Mouse (Mus musculus) MEL (cell line): Measurements from ENCODE around the gene Rab11fip3. TPM values are rescaled to one million over a fixed set of nuclear protein-coding genes. Genes with fewer than 3 reads are reported as not detected.
A peak's percentile ranks its signal among the peaks of the same experiment; 100 is the strongest.

Experiments used
- DNase-seq: peaks from one replicate; pipeline ENCODE4 v3.0.0; 2011; ENCODE audit warnings: low read depth, low spot score
- H3K27ac ChIP-seq: 2 replicates; pipeline ENCODE4 v1.5.1; 2012; ENCODE audit warnings: low read depth, mild to moderate bottlenecking, control low read depth, low read length, moderate library complexity; ENCODE audit not compliant: control insufficient read depth
- H3K27me3 ChIP-seq, 2 experiments: fragments of 150-350 bp in 1 of 2; sonication (generic) in 1 of 2; 2 replicates each; pipeline ENCODE4 v1.6.1; 2012; ENCODE audit warnings: low read length in 2 of 2, mild to moderate bottlenecking in 2 of 2, improper control_type of control experiment in 1 of 2, moderate library complexity in 1 of 2; ENCODE audit not compliant: insufficient read depth in 2 of 2, control insufficient read depth in 1 of 2
- H3K36me3 ChIP-seq, 2 experiments: 2 replicates each; pipeline ENCODE4 v1.6.1; 2012 to 2014; ENCODE audit warnings: low read length in 2 of 2, improper control_type of control experiment in 1 of 2, inconsistent platforms in 1 of 2, mild to moderate bottlenecking in 1 of 2; ENCODE audit not compliant: insufficient read depth in 2 of 2, control insufficient read depth in 1 of 2
- H3K4me1 ChIP-seq, 2 experiments: fragments of 150-350 bp in 1 of 2; sonication (generic) in 1 of 2; 2 replicates each; pipeline ENCODE4 v1.6.1; 2012; ENCODE audit warnings: low read length in 2 of 2, improper control_type of control experiment in 1 of 2, mild to moderate bottlenecking in 1 of 2; ENCODE audit not compliant: insufficient read depth in 2 of 2, control insufficient read depth in 1 of 2
- H3K4me3 ChIP-seq, 2 experiments: fragments of 150-350 bp in 1 of 2; sonication (generic) in 1 of 2; 2 replicates each; pipeline ENCODE4 v1.5.1; 2012; ENCODE audit warnings: low read depth in 2 of 2, low read length in 2 of 2, mild to moderate bottlenecking in 2 of 2, moderate library complexity in 2 of 2, control low read depth in 1 of 2, improper control_type of control experiment in 1 of 2; ENCODE audit not compliant: control insufficient read depth in 1 of 2, insufficient read depth in 1 of 2
- H3K79me2 ChIP-seq: 2 replicates; pipeline ENCODE4 v1.6.1; 2012; ENCODE audit warnings: mild to moderate bottlenecking, low read length, moderate library complexity; ENCODE audit not compliant: control insufficient read depth, poor library complexity, insufficient read depth
- H3K9ac ChIP-seq: 2 replicates; pipeline ENCODE4 v1.6.1; 2012; ENCODE audit warnings: low read depth, mild to moderate bottlenecking, control low read depth, low read length, moderate library complexity; ENCODE audit not compliant: control insufficient read depth, poor library complexity, severe bottlenecking
- H3K9me3 ChIP-seq: fragments of 150-350 bp; sonication (generic); replicated peaks from 2 replicates; pipeline ENCODE4 v1.6.1; 2012; ENCODE audit warnings: mild to moderate bottlenecking, low read length, improper control_type of control experiment, moderate library complexity; ENCODE audit not compliant: insufficient read depth
- BHLHE40 ChIP-seq: IDR thresholded peaks from 2 replicates; pipeline ENCODE4 v1.6.1; 2012; ENCODE audit warnings: low read depth, mild to moderate bottlenecking, inconsistent platforms, low read length, improper control_type of control experiment, borderline replicate concordance
- CTCF ChIP-seq, 3 experiments: IDR thresholded peaks in 2 of 3; conservative IDR thresholded peaks in 1 of 3; 2 replicates each; pipeline ENCODE4 v1.5.1; 2011 to 2012; ENCODE audit warnings: low read length in 3 of 3, low read depth in 2 of 3, mild to moderate bottlenecking in 2 of 3, improper control_type of control experiment in 1 of 3, inconsistent platforms in 1 of 3, mixed read lengths in 1 of 3, moderate library complexity in 1 of 3; ENCODE audit not compliant: control insufficient read depth in 1 of 3, insufficient read depth in 1 of 3, poor library complexity in 1 of 3, severe bottlenecking in 1 of 3
- ELF1 ChIP-seq: IDR thresholded peaks from 2 replicates; pipeline ENCODE4 v1.6.1; 2014; ENCODE audit warnings: low read depth, mild to moderate bottlenecking, inconsistent platforms, low read length, improper control_type of control experiment, moderate library complexity
- ETS1 ChIP-seq: IDR thresholded peaks from 2 replicates; pipeline ENCODE4 v1.6.1; 2012; ENCODE audit warnings: low read depth, mild to moderate bottlenecking, inconsistent platforms, low read length, improper control_type of control experiment, moderate library complexity
- GABPA ChIP-seq: IDR thresholded peaks from 2 replicates; pipeline ENCODE4 v1.6.1; 2012; ENCODE audit warnings: low read depth, mild to moderate bottlenecking, inconsistent platforms, low read length, improper control_type of control experiment, moderate library complexity
- GATA1 ChIP-seq: IDR thresholded peaks from 2 replicates; pipeline ENCODE4 v1.6.1; 2011; ENCODE audit warnings: low read depth, low read length, improper control_type of control experiment
- MAFK ChIP-seq: IDR thresholded peaks from 2 replicates; pipeline ENCODE4 v1.6.1; 2011; ENCODE audit warnings: low read depth, mild to moderate bottlenecking, low read length, improper control_type of control experiment, borderline replicate concordance
- MAX ChIP-seq: IDR thresholded peaks from 2 replicates; pipeline ENCODE4 v1.6.1; 2011; ENCODE audit warnings: low read length, improper control_type of control experiment
- MAZ ChIP-seq: IDR thresholded peaks from 2 replicates; pipeline ENCODE4 v1.6.1; 2012; ENCODE audit warnings: low read depth, mild to moderate bottlenecking, inconsistent platforms, low read length, improper control_type of control experiment
- MXI1 ChIP-seq: IDR thresholded peaks from 2 replicates; pipeline ENCODE4 v1.6.1; 2011; ENCODE audit warnings: mild to moderate bottlenecking, low read depth, low read length, improper control_type of control experiment
- MYC ChIP-seq: IDR thresholded peaks from 2 replicates; pipeline ENCODE4 v1.6.1; 2011; ENCODE audit warnings: low read depth, mild to moderate bottlenecking, low read length, improper control_type of control experiment, moderate library complexity
- NELFE ChIP-seq: IDR thresholded peaks from 2 replicates; pipeline ENCODE4 v1.6.1; 2011; ENCODE audit warnings: low read depth, low read length, improper control_type of control experiment
- NRF1 ChIP-seq: IDR thresholded peaks from 2 replicates; pipeline ENCODE4 v1.6.1; 2014; ENCODE audit warnings: low read depth, mild to moderate bottlenecking, inconsistent platforms, low read length, improper control_type of control experiment, moderate library complexity; ENCODE audit not compliant: poor library complexity, insufficient read depth, severe bottlenecking
- POLR2A ChIP-seq, 2 experiments: IDR thresholded peaks; 2 replicates each; pipeline ENCODE4 v1.6.1; 2011 to 2012; ENCODE audit warnings: low read length in 2 of 2, mild to moderate bottlenecking in 2 of 2, control low read depth in 1 of 2, improper control_type of control experiment in 1 of 2, low read depth in 1 of 2, moderate library complexity in 1 of 2; ENCODE audit not compliant: control insufficient read depth in 1 of 2, insufficient read depth in 1 of 2, poor library complexity in 1 of 2
- POLR2AphosphoS5 ChIP-seq: IDR thresholded peaks from 2 replicates; pipeline ENCODE4 v1.6.1; 2012; ENCODE audit warnings: low read depth, borderline replicate concordance, mild to moderate bottlenecking, inconsistent platforms, low read length, moderate library complexity, mixed read lengths
- RAD21 ChIP-seq: IDR thresholded peaks from 2 replicates; pipeline ENCODE4 v1.6.1; 2011; ENCODE audit warnings: mild to moderate bottlenecking, low read depth, low read length, improper control_type of control experiment
- SIN3A ChIP-seq: IDR thresholded peaks from 2 replicates; pipeline ENCODE4 v1.6.1; 2012; ENCODE audit warnings: low read length, improper control_type of control experiment, inconsistent platforms
- TAL1 ChIP-seq: IDR thresholded peaks from 2 replicates; pipeline ENCODE4 v1.6.1; 2012; ENCODE audit warnings: mild to moderate bottlenecking, inconsistent platforms, low read length, moderate library complexity, mixed read lengths
- TBP ChIP-seq: IDR thresholded peaks from 2 replicates; pipeline ENCODE4 v1.8.0; 2011; ENCODE audit warnings: low read depth, low read length, improper control_type of control experiment
- TCF12 ChIP-seq: IDR thresholded peaks from 2 replicates; pipeline ENCODE4 v1.6.1; 2014; ENCODE audit warnings: low read depth, mild to moderate bottlenecking, inconsistent platforms, low read length, improper control_type of control experiment, moderate library complexity
- ZKSCAN1 ChIP-seq: IDR thresholded peaks from 2 replicates; pipeline ENCODE4 v1.6.1; 2012; ENCODE audit warnings: low read depth, mild to moderate bottlenecking, inconsistent platforms, low read length, improper control_type of control experiment, moderate library complexity
- polyA plus RNA-seq, 2 experiments: library from polyadenylated mRNA; stranded (reverse) in 1 of 2; unstranded in 1 of 2; fragments of >175 nt in 1 of 2; fragments of >200 nt in 1 of 2; gene quantifications; 2 replicates each; pipeline versions ENCODE4 v1.2.1 to v1.2.4; 2012; ENCODE audit warnings: low replicate concordance in 2 of 2, low read depth in 1 of 2; ENCODE audit not compliant: insufficient read length in 2 of 2, insufficient read depth in 1 of 2, missing spikeins in 1 of 2
- total RNA-seq: library from RNA; depleted of rRNA; stranded (reverse); fragments of 300-350 nt; gene quantifications from 2 replicates; pipeline ENCODE4 v1.2.3, GENCODE M21; 2012

Rab11fip3 gene
- total and polyA plus RNA-seq, 3 experiments, result 3.2 to 18.9 TPM; not detected in 1

DNA sequence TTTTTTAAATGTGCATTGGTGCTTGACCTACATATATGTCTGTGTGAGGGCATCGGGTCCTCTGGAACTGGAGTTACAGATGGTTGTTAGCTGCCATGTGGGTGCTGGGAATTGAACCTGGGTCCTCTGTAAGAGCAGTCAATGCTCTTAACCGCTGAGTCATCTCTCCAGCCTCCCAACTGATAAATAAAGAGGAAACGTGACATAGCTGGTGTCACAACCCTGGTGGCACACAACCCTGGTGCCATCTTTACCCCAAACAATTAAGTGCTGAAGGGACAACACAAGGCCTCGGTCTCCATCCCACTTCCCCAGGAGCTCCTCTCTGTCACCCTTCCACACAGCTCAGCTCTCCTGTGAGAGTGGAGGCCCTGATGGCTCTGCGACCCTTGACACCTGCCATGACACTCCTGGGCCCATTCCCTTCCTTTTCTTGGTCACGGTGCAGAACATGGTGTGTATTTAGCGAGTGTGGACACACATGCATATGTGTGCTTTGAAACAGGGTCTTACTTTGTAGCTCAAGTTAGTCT is 2.8 kb downstream of the Rab11fip3 start:
- Histone ChIP-seq H3K9me3 (no peaks in the 10 kb centered on the region), H3K27ac (no peak overlapping the region; the same call in 1 of the 2 replicates), H3K27me3 (no peaks in the 10 kb centered on the region), H3K36me3 (peaks cover 0 to 21% of the 10 kb centered on the region in 2 experiments; a peak in 3 of 4 replicates), H3K9ac (no peak overlapping the region), H3K4me1 (peaks cover 6 to 45% of the 10 kb centered on the region in 2 experiments), H3K4me3 (peak overlapping the region; percentile 19 to 36; a peak in 3 of 4 replicates), H3K79me2 (peaks cover 22% of the 10 kb centered on the region)
- peak; percentile 62 for DNase-seq
- TF ChIP-seq GATA1 (no peak), BHLHE40 (peak; percentile 53; the same call in 1 of the 2 replicates), SIN3A (peak; percentile 24; the same call in 1 of the 2 replicates), MAX (no peak), ETS1 (0 out of 2 replicates have a peak, but pooled peaks have one; percentile 41), MAFK (peak; percentile 14; the same call in 1 of the 2 replicates)

DNA sequence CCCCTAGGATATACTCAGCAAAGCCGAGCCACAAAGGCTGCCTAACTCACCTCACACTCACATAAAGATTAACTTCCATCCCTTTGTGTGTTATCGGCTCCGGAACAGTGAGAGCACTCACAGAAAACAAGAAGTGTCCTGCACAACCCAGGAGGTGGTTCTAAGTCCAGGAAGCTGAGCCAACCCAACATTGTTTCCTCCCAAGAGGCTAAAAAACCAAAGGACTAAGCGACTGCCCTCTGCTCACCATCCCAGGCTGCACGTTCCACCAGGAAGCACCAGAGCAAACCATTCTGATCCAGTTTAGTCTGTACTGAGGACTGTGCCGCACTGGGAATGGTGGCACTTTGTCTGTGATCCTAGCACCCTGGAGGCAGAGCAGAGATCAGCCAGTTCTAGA is 4.4 kb downstream of the Rab11fip3 start:
- DNase-seq, result peak; percentile 37
- peaks cover 0 to 17% of the 10 kb centered on the region in 2 experiments; a peak in 3 of 4 replicates for H3K36me3 ChIP-seq
- TF ChIP-seq TBP, result no peak
- TF ChIP-seq POLR2AphosphoS5, result no peak
- no peak for TF ChIP-seq NELFE
- TF ChIP-seq TAL1, result no peak
- no peak for TF ChIP-seq MXI1
- TF ChIP-seq CTCF (IDR thresholded peaks at IDR 0.05 in 2 of 3, conservative IDR thresholded peaks at IDR 0.05 in 1 of 3; ENCODE audit: control insufficient read depth in 1 of 3, insufficient read depth in 1 of 3, low read depth in 2 of 3, low read length in 3 of 3, poor library complexity in 1 of 3, severe bottlenecking in 1 of 3), result no peak
- no peak for TF ChIP-seq GABPA
- no peak for TF ChIP-seq NRF1
- no peak for TF ChIP-seq SIN3A
- TF ChIP-seq RAD21, result no peak
- TF ChIP-seq POLR2A (IDR thresholded peaks at IDR 0.05; ENCODE audit: control insufficient read depth in 1 of 2, insufficient read depth in 1 of 2, low read depth in 1 of 2, low read length in 2 of 2, poor library complexity in 1 of 2), result no peak
- TF ChIP-seq ELF1, result no peak
- TF ChIP-seq MYC, result no peak
- no peak for TF ChIP-seq ZKSCAN1
- TF ChIP-seq ETS1, result no peak
- no peak for TF ChIP-seq TCF12
- TF ChIP-seq MAZ, result no peak

More for the DNA sequence above, 4.4 kb downstream of the Rab11fip3 start:
- H3K79me2 ChIP-seq, result peaks cover 24% of the 10 kb centered on the region
- H3K27me3 ChIP-seq, result no peaks in the 10 kb centered on the region
- peaks cover 6 to 37% of the 10 kb centered on the region in 2 experiments for H3K4me1 ChIP-seq
- no peak overlapping the region for H3K9ac ChIP-seq
- H3K9me3 ChIP-seq, result no peaks in the 10 kb centered on the region
- H3K4me3 ChIP-seq, result no peak overlapping the region
- H3K27ac ChIP-seq, result no peak overlapping the region
